Mouse (Mus musculus) small intestine, adult 2 months (tissue): ENCODE results near the gene Ccdc106.

Source experiments
- CTCF ChIP-seq: fragments of 200-500 bp; IDR thresholded peaks from 2 replicates; pipeline ENCODE4 v1.5.1; 2012; ENCODE audit warnings: low read depth, mild to moderate bottlenecking, control low read depth, inconsistent platforms, low read length, moderate library complexity, mixed read lengths; ENCODE audit not compliant: insufficient replicate concordance, insufficient read length; ENCODE audit errors: extremely low read depth
- POLR2A ChIP-seq: fragments of 200-500 bp; IDR thresholded peaks from 2 replicates; pipeline ENCODE4 v1.6.1; 2012; ENCODE audit warnings: low read depth, mild to moderate bottlenecking, control low read depth, inconsistent platforms, low read length, moderate library complexity

- no peak for TF ChIP-seq CTCF
- no peak for TF ChIP-seq POLR2A
These were observed 39.1 kb downstream of the Ccdc106 start for GRCm38 (mm10) chr7:5059421-5059820.
